Mouse (Mus musculus): ENCODE data around the gene Tle1. TPM values are rescaled to one million over a fixed set of nuclear protein-coding genes. Genes with fewer than 3 reads are reported as not detected.

Tle1 gene
- polyA plus RNA-seq, 1 experiment = 37.7 TPM

DNA sequence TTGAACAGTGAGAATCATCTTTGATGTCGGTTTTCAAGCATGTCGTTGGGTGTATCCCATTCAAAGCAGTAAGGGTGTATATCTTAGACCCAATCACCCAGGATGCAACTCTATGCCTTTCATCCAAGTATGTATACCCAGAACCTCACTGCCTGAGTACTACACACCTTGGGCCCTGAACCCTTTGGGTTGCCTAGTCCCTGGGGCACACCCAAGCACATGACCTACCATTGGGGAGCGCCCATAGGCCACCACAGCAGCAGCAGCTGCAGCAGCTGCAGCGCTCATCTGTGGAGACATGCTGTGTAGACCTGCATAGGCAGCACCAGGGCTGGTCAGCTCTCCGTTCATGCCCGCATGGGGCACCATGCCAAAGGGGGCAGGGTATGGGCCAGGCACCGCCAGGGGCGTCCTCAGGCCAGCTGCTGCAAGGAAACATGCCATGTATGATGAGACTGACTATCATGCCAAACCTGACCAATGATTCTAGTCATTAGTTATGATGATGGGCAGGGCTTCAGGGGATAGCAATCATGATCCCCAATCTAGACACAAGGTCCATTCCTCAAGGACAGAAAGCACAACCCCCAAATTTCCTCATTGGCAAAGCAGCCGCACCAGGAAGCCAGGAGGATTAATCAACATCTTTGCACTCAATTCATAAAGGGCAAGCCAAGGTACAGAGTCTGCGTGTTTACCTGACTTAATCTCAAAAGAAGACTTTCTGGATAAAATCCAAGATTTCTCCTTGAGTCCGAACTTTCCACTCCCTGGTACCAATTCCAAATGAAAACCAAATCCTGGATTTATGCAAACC lies 62.2 kb downstream of the Tle1 start:
- TF ChIP-seq CTCF (IDR thresholded peaks at IDR 0.05; ENCODE audit: low read depth, low read length) = no peak
- TF ChIP-seq EP300 (IDR thresholded peaks at IDR 0.05; ENCODE audit: insufficient read depth, low read depth, low read length) = no peak
- TF ChIP-seq POLR2A (IDR thresholded peaks at IDR 0.05; ENCODE audit: insufficient read depth, low read length) = no peak
- no peaks in the 10 kb centered on the region for H3K27me3 ChIP-seq (ENCODE audit: control insufficient read depth, insufficient read depth, low read length, poor library complexity, severe bottlenecking)
- H3K36me3 ChIP-seq (ENCODE audit: control insufficient read depth, insufficient read depth, low read length, poor library complexity, severe bottlenecking) = peaks cover 17% of the 10 kb centered on the region
- H3K9ac ChIP-seq (ENCODE audit: low read depth, poor library complexity, severe bottlenecking) = no peak overlapping the region
- H3K27ac ChIP-seq (ENCODE audit: insufficient read depth, low read length) = no peak overlapping the region
- no peaks in the 10 kb centered on the region for H3K4me1 ChIP-seq (ENCODE audit: control insufficient read depth, insufficient read depth, low read length)
- no peaks in the 10 kb centered on the region for H3K9me3 ChIP-seq (replicated peaks; ENCODE audit: control insufficient read depth, insufficient read depth, low read length, poor library complexity, severe bottlenecking)
- no peak overlapping the region for H3K4me3 ChIP-seq (ENCODE audit: low read depth, low read length)

DNA sequence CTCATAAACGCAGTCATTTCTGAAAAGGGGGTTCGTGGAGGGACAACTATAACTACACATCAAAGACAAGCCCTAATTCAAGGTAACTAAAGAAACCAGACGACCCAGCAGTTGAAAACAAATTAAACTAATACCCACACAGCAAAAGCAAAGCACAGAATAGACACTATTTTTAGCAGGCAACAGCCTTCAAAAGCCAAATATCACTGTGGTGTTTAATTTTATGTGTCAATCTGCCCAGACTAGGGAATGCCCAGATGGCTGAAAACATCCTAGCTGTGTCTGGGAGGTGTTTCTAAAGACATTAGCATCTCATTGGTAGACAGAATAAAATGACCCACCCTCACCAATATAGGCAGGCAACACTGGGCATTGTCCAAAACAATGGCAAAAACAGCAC lies 68.1 kb downstream of the Tle1 start:
- TF ChIP-seq EP300 (IDR thresholded peaks at IDR 0.05; ENCODE audit: insufficient read depth, low read depth, low read length) (no peak), POLR2A (IDR thresholded peaks at IDR 0.05; ENCODE audit: insufficient read depth, low read length) (no peak), CTCF (IDR thresholded peaks at IDR 0.05; ENCODE audit: low read depth, low read length) (no peak)
- no peaks in the 10 kb centered on the region for H3K9me3 ChIP-seq (replicated peaks; ENCODE audit: control insufficient read depth, insufficient read depth, low read length, poor library complexity, severe bottlenecking)

DNA sequence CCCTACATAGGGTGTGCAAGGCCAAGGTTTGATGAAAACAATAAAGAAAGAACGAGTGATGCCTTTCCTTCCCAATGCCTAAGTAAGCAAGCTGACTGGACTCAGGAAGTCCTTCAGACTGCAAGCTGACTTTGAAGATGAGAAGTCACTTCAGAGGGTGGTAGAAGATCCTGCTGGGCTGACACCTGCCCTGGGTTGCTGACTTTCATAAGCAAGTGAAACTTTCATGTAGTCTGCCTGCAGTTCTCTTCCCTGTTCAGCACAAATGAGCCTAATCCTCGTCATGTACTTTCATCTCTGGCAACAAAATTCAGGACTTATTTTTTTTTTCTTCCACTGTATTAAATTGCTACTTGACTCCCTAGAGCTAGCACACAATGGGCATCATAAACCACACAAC lies 73.1 kb downstream of the Tle1 start:
- TF ChIP-seq POLR2A (IDR thresholded peaks at IDR 0.05; ENCODE audit: insufficient read depth, low read length) (no peak), CTCF (IDR thresholded peaks at IDR 0.05; ENCODE audit: low read depth, low read length) (no peak), EP300 (IDR thresholded peaks at IDR 0.05; ENCODE audit: insufficient read depth, low read depth, low read length) (no peak)
- H3K4me3 ChIP-seq (ENCODE audit: low read depth, low read length) = no peak overlapping the region
- no peaks in the 10 kb centered on the region for H3K9me3 ChIP-seq (replicated peaks; ENCODE audit: control insufficient read depth, insufficient read depth, low read length, poor library complexity, severe bottlenecking)
- H3K9ac ChIP-seq (ENCODE audit: low read depth, poor library complexity, severe bottlenecking) = no peak overlapping the region
- H3K27ac ChIP-seq (ENCODE audit: insufficient read depth, low read length) = no peak overlapping the region
- peaks cover under 1% of the 10 kb centered on the region for H3K4me1 ChIP-seq (ENCODE audit: control insufficient read depth, insufficient read depth, low read length)
- H3K27me3 ChIP-seq (ENCODE audit: control insufficient read depth, insufficient read depth, low read length, poor library complexity, severe bottlenecking) = no peaks in the 10 kb centered on the region
- peaks cover 3% of the 10 kb centered on the region; the same call in 1 of the 2 replicates for H3K36me3 ChIP-seq (ENCODE audit: control insufficient read depth, insufficient read depth, low read length, poor library complexity, severe bottlenecking)

More for the DNA sequence above, 68.1 kb downstream of the Tle1 start:
- no peak overlapping the region for H3K27ac ChIP-seq (ENCODE audit: insufficient read depth, low read length)
- H3K36me3 ChIP-seq (ENCODE audit: control insufficient read depth, insufficient read depth, low read length, poor library complexity, severe bottlenecking) = no peaks in the 10 kb centered on the region
- no peak overlapping the region for H3K4me3 ChIP-seq (ENCODE audit: low read depth, low read length)
- no peak overlapping the region for H3K9ac ChIP-seq (ENCODE audit: low read depth, poor library complexity, severe bottlenecking)
- no peaks in the 10 kb centered on the region for H3K27me3 ChIP-seq (ENCODE audit: control insufficient read depth, insufficient read depth, low read length, poor library complexity, severe bottlenecking)
- H3K4me1 ChIP-seq (ENCODE audit: control insufficient read depth, insufficient read depth, low read length) = peaks cover 1% of the 10 kb centered on the region

DNA sequence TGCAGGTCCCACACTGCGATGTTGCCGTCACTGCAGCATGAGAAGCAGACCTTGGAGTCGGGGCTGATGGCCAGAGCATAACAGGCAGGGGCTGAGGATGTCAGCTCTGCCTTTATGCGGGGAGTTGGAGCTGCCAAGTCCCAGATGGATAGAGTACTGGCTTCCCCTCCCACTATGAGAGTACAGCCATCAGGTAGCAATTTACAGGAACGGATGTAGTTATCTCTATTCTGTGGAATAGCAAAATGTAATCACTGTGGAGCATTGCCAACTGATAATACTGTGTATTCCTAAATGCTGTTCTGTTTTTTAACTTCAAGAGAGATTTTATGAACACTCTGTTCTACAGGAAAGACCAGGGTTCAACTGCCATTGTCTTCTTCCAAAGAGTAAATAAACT lies 75.9 kb downstream of the Tle1 start:
- no peaks in the 10 kb centered on the region for H3K4me1 ChIP-seq (ENCODE audit: control insufficient read depth, insufficient read depth, low read length)
- peaks cover 12% of the 10 kb centered on the region; the same call in 1 of the 2 replicates for H3K36me3 ChIP-seq (ENCODE audit: control insufficient read depth, insufficient read depth, low read length, poor library complexity, severe bottlenecking)
- H3K9ac ChIP-seq (ENCODE audit: low read depth, poor library complexity, severe bottlenecking) = no peak overlapping the region
- H3K27me3 ChIP-seq (ENCODE audit: control insufficient read depth, insufficient read depth, low read length, poor library complexity, severe bottlenecking) = no peaks in the 10 kb centered on the region
- H3K9me3 ChIP-seq (replicated peaks; ENCODE audit: control insufficient read depth, insufficient read depth, low read length, poor library complexity, severe bottlenecking) = no peaks in the 10 kb centered on the region
- no peak overlapping the region for H3K27ac ChIP-seq (ENCODE audit: insufficient read depth, low read length)
- no peak overlapping the region for H3K4me3 ChIP-seq (ENCODE audit: low read depth, low read length)
- TF ChIP-seq EP300 (IDR thresholded peaks at IDR 0.05; ENCODE audit: insufficient read depth, low read depth, low read length) = no peak

DNA sequence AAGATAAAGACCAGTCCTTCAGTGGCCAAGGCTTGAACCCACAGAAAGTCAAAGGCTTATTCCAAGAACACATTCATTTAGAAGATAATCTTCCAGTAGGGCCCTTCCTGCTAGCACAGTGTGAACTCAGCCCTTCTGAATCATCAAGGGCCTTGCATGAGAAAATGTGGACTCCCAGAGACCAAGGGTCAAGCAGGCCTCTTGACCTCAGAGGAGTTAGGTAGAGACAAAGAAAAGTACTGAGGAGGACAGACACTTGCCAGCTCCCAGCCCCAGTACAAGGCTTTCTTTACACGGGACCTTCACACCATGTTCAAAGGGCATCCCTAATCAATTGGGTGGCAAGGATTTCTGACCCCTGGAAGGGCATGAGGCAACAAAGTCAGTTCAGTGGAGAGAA lies 77.9 kb downstream of the Tle1 start:
- Histone ChIP-seq H3K4me3 (ENCODE audit: low read depth, low read length) (no peak overlapping the region), H3K9ac (ENCODE audit: low read depth, poor library complexity, severe bottlenecking) (no peak overlapping the region), H3K9me3 (replicated peaks; ENCODE audit: control insufficient read depth, insufficient read depth, low read length, poor library complexity, severe bottlenecking) (no peaks in the 10 kb centered on the region), H3K27ac (ENCODE audit: insufficient read depth, low read length) (no peak overlapping the region), H3K36me3 (ENCODE audit: control insufficient read depth, insufficient read depth, low read length, poor library complexity, severe bottlenecking) (peaks cover 19% of the 10 kb centered on the region), H3K27me3 (ENCODE audit: control insufficient read depth, insufficient read depth, low read length, poor library complexity, severe bottlenecking) (no peaks in the 10 kb centered on the region), H3K4me1 (ENCODE audit: control insufficient read depth, insufficient read depth, low read length) (no peaks in the 10 kb centered on the region)
- TF ChIP-seq EP300 (IDR thresholded peaks at IDR 0.05; ENCODE audit: insufficient read depth, low read depth, low read length) (no peak), CTCF (IDR thresholded peaks at IDR 0.05; ENCODE audit: low read depth, low read length) (no peak), POLR2A (IDR thresholded peaks at IDR 0.05; ENCODE audit: insufficient read depth, low read length) (no peak)

DNA sequence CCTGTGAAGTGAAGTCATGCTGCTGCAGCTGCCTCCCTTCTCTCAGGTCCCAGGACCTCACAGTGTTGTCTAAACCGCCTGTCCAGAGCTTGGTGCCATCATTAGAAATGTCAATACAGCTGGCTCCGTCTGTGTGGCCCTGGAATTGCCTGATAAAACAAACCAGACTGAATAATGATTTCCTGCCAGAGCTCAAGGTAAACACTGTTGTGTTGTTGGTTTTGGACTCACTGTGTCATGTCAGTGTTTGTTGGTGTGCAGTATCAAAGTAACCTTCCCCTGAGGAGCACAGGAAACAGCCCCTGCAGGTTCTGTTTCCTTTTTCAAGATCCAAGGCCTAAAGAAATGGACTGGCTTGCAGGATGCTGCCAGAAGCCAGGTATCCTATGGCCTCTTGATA lies 78.4 kb downstream of the Tle1 start:
- H3K4me1 ChIP-seq (ENCODE audit: control insufficient read depth, insufficient read depth, low read length) = no peaks in the 10 kb centered on the region
- H3K9ac ChIP-seq (ENCODE audit: low read depth, poor library complexity, severe bottlenecking) = no peak overlapping the region
- no peak for TF ChIP-seq CTCF (IDR thresholded peaks at IDR 0.05; ENCODE audit: low read depth, low read length)
- no peak for TF ChIP-seq EP300 (IDR thresholded peaks at IDR 0.05; ENCODE audit: insufficient read depth, low read depth, low read length)
- no peak for TF ChIP-seq POLR2A (IDR thresholded peaks at IDR 0.05; ENCODE audit: insufficient read depth, low read length)
- H3K27me3 ChIP-seq (ENCODE audit: control insufficient read depth, insufficient read depth, low read length, poor library complexity, severe bottlenecking) = no peaks in the 10 kb centered on the region
- H3K36me3 ChIP-seq (ENCODE audit: control insufficient read depth, insufficient read depth, low read length, poor library complexity, severe bottlenecking) = peaks cover 22% of the 10 kb centered on the region
- no peak overlapping the region for H3K27ac ChIP-seq (ENCODE audit: insufficient read depth, low read length)
- no peaks in the 10 kb centered on the region for H3K9me3 ChIP-seq (replicated peaks; ENCODE audit: control insufficient read depth, insufficient read depth, low read length, poor library complexity, severe bottlenecking)
- H3K4me3 ChIP-seq (ENCODE audit: low read depth, low read length) = no peak overlapping the region

Measured in ES-Bruce4 (cell line).